Mouse (Mus musculus) forebrain, postnatal 0 days (tissue): ENCODE data around the gene Slc5a4b. TPM values are rescaled to one million over a fixed set of nuclear protein-coding genes. Genes with fewer than 3 reads are reported as not detected.

ENCODE experiments used
- ATAC-seq: fragments of 200-750 bp; cut with Nextera tagmentation; 2 replicates; pipeline ENCODE4 v1.8.0; 2017; ENCODE audit warnings: mild to moderate bottlenecking, moderate library complexity
- DNase-seq: peaks from one replicate; pipeline ENCODE4 v3.0.0-alpha.2; 2015
- H3K27ac ChIP-seq: fragments of 300-500 bp; sonication (generic); 2 replicates; pipeline ENCODE4 v1.5.1; 2014; ENCODE audit warnings: low read depth, mild to moderate bottlenecking, antibody characterized with exemption, low read length, moderate library complexity, mixed read lengths
- H3K27me3 ChIP-seq: fragments of 300-500 bp; sonication (generic); 2 replicates; pipeline ENCODE4 v1.6.1; 2014; ENCODE audit warnings: mild to moderate bottlenecking, low read length, mixed read lengths; ENCODE audit not compliant: insufficient read depth
- H3K36me3 ChIP-seq: fragments of 300-500 bp; sonication (generic); 2 replicates; pipeline ENCODE4 v1.6.1; 2014; ENCODE audit warnings: mild to moderate bottlenecking, moderate library complexity; ENCODE audit not compliant: insufficient read depth
- H3K4me1 ChIP-seq: fragments of 300-500 bp; sonication (generic); 2 replicates; pipeline ENCODE4 v1.6.1; 2014; ENCODE audit warnings: antibody characterized with exemption; ENCODE audit not compliant: insufficient read depth
- H3K4me2 ChIP-seq: fragments of 300-500 bp; sonication (generic); 2 replicates; pipeline ENCODE4 v1.6.1; 2014; ENCODE audit warnings: low read depth, mild to moderate bottlenecking, moderate library complexity
- H3K4me3 ChIP-seq: fragments of 300-500 bp; sonication (generic); 2 replicates; pipeline ENCODE4 v1.5.1; 2014; ENCODE audit warnings: low read depth, low read length, mixed read lengths
- H3K9ac ChIP-seq: fragments of 300-500 bp; sonication (generic); 2 replicates; pipeline ENCODE4 v1.6.1; 2014; ENCODE audit warnings: mild to moderate bottlenecking
- H3K9me3 ChIP-seq: fragments of 300-500 bp; sonication (generic); 2 replicates; pipeline ENCODE4 v1.6.1; 2016; ENCODE audit warnings: low read length
- CTCF ChIP-seq: sonication (generic); IDR thresholded peaks from 2 replicates; pipeline ENCODE4 v1.5.1; 2016; ENCODE audit warnings: antibody characterized with exemption, control low read depth, low read depth
- WGBS: fragments of 180-500 bp; shearing (Covaris S2); extraction: QIAGEN DNeasy Blood & Tissue Kit; methylation state at CpG from one replicate; pipeline ENCODE4 v1.1.7; 2014; 5-methylcytosine and 5-hydroxymethylcytosine counted together
- polyA plus RNA-seq: library from polyadenylated mRNA; unstranded; fragments of >200 nt; fragmentation: Nextera tagmentation; extraction: Ambion mirVana; gene quantifications from 2 replicates; pipeline ENCODE4 v1.2.1, GENCODE M21; 2015
- total RNA-seq: library from RNA; depleted of rRNA; stranded (reverse); fragments of >200 nt; gene quantifications from 2 replicates; pipeline ENCODE4 v1.2.3, GENCODE M21; 2014

Gene Slc5a4b
- total and polyA plus RNA-seq, 2 experiments from 2014 or later: not detected

GRCm38 (mm10) chr10:76030496-76030895 lies 80.3 kb downstream of the Slc5a4b start:
- H3K27me3 ChIP-seq: no peaks in the 10 kb centered on the region
- no peaks in the 10 kb centered on the region for H3K36me3 ChIP-seq
- H3K4me2 ChIP-seq: no peak overlapping the region
- H3K9me3 ChIP-seq: no peaks in the 10 kb centered on the region
- DNase-seq (no peak), ATAC-seq (no peak)
- TF ChIP-seq CTCF: no peak
- no peak overlapping the region for H3K27ac ChIP-seq
- H3K4me3 ChIP-seq: no peak overlapping the region
- 57% methylated on average over 5 of the region's 5 CpGs for WGBS
- peaks cover 8% of the 10 kb centered on the region; the same call in 1 of the 2 replicates for H3K4me1 ChIP-seq
- H3K9ac ChIP-seq: no peak overlapping the region

GRCm38 (mm10) chr10:76029276-76029675 lies 81.5 kb downstream of the Slc5a4b start:
- Histone ChIP-seq H3K9me3 (no peaks in the 10 kb centered on the region), H3K27me3 (no peaks in the 10 kb centered on the region), H3K9ac (no peak overlapping the region), H3K4me2 (no peak overlapping the region), H3K4me1 (peaks cover 8% of the 10 kb centered on the region; the same call in 1 of the 2 replicates), H3K4me3 (no peak overlapping the region), H3K36me3 (no peaks in the 10 kb centered on the region), H3K27ac (no peak overlapping the region)
- DNase-seq (no peak), ATAC-seq (no peak)
- 49% methylated on average over 5 of the region's 5 CpGs for WGBS
- no peak for TF ChIP-seq CTCF

GRCm38 (mm10) chr10:76028396-76028795 lies 82.4 kb downstream of the Slc5a4b start:
- no peaks in the 10 kb centered on the region for H3K36me3 ChIP-seq
- 78% methylated on average over 9 of the region's 9 CpGs for WGBS
- H3K4me1 ChIP-seq: peaks cover 5% of the 10 kb centered on the region; the same call in 1 of the 2 replicates
- H3K4me3 ChIP-seq: no peak overlapping the region
- no peak overlapping the region for H3K4me2 ChIP-seq
- H3K27ac ChIP-seq: no peak overlapping the region
- DNase-seq (no peak), ATAC-seq (no peak)
- no peak overlapping the region for H3K9ac ChIP-seq
- H3K9me3 ChIP-seq: no peaks in the 10 kb centered on the region
- H3K27me3 ChIP-seq: no peaks in the 10 kb centered on the region
- TF ChIP-seq CTCF: no peak

- Histone ChIP-seq H3K4me1 (0 out of 2 replicates have a peak, but pooled peaks cover under 1% of the 10 kb centered on the region), H3K9me3 (no peaks in the 10 kb centered on the region), H3K4me2 (no peak overlapping the region), H3K9ac (no peak overlapping the region), H3K27ac (no peak overlapping the region), H3K27me3 (no peaks in the 10 kb centered on the region), H3K36me3 (no peaks in the 10 kb centered on the region), H3K4me3 (no peak overlapping the region)
- DNase-seq (no peak), ATAC-seq (no peak)
- WGBS: 28% methylated on average over 3 of the region's 4 CpGs
- no peak for TF ChIP-seq CTCF
Measured at GRCm38 (mm10) chr10:76028016-76028366, 82.8 kb downstream of the Slc5a4b start.

- no peaks in the 10 kb centered on the region for H3K9me3 ChIP-seq
- DNase-seq: no peak
- ATAC-seq: no peak
- no peak for TF ChIP-seq CTCF
- no peaks in the 10 kb centered on the region for H3K36me3 ChIP-seq
- H3K27ac ChIP-seq: no peak overlapping the region
- no peak overlapping the region for H3K4me3 ChIP-seq
- H3K27me3 ChIP-seq: no peaks in the 10 kb centered on the region
- H3K9ac ChIP-seq: no peak overlapping the region
- no peak overlapping the region for H3K4me2 ChIP-seq
- WGBS: 64% methylated on average over 12 of the region's 12 CpGs
- H3K4me1 ChIP-seq: no peaks in the 10 kb centered on the region
Measured at GRCm38 (mm10) chr10:76027127-76028015, 83.4 kb downstream of the Slc5a4b start.

- no peak overlapping the region for H3K4me2 ChIP-seq
- no peak for DNase-seq
- 97% methylated on average over 9 of the region's 10 CpGs for WGBS
- H3K27me3 ChIP-seq: no peaks in the 10 kb centered on the region
- H3K4me1 ChIP-seq: no peaks in the 10 kb centered on the region
- H3K27ac ChIP-seq: no peak overlapping the region
- TF ChIP-seq CTCF: no peak
- H3K9ac ChIP-seq: no peak overlapping the region
- no peak overlapping the region for H3K4me3 ChIP-seq
- no peak for ATAC-seq
- H3K9me3 ChIP-seq: no peaks in the 10 kb centered on the region
- H3K36me3 ChIP-seq: no peaks in the 10 kb centered on the region
Measured at GRCm38 (mm10) chr10:76025470-76026190, 85.1 kb downstream of the Slc5a4b start.

- no peak overlapping the region for H3K4me2 ChIP-seq
- H3K27ac ChIP-seq: no peak overlapping the region
- WGBS: 94% methylated on average over 6 of the region's 6 CpGs
- DNase-seq (no peak), ATAC-seq (no peak)
- H3K9ac ChIP-seq: no peak overlapping the region
- H3K36me3 ChIP-seq: no peaks in the 10 kb centered on the region
- no peak for TF ChIP-seq CTCF
- H3K27me3 ChIP-seq: no peaks in the 10 kb centered on the region
- H3K9me3 ChIP-seq: no peaks in the 10 kb centered on the region
- H3K4me3 ChIP-seq: no peak overlapping the region
- H3K4me1 ChIP-seq: no peaks in the 10 kb centered on the region
Measured at GRCm38 (mm10) chr10:76023921-76024320, 86.8 kb downstream of the Slc5a4b start.
